Mouse (Mus musculus) limb, embryonic 12.5 days (tissue): Measurements from ENCODE around the gene Actl6b. TPM values are rescaled to one million over a fixed set of nuclear protein-coding genes. Genes with fewer than 3 reads are reported as not detected.

Source experiments
- microRNA-seq: library from miRNA; unstranded; fragments of <30 nt; microRNA quantifications from one replicate; pipeline ENCODE4, GENCODE M21; 2017
- polyA plus RNA-seq: library from polyadenylated mRNA; unstranded; fragments of >200 nt; fragmentation: Nextera tagmentation; extraction: Ambion mirVana; gene quantifications from 2 replicates; pipeline ENCODE4 v1.2.1, GENCODE M21; 2016

The Actl6b gene
- polyA plus RNA-seq, 1 experiment from 2014 or later, result 0.68 TPM

Small RNAs within 50 kb of the gene (microRNA-seq; reads per million reads assigned to microRNA genes)
- not detected for gene Mir6418

Other genes with a start within 250 kb of the Actl6b start
- 182 and 185 TPM in 2 replicates for gene Srrt, start 245.8 kb upstream of the Actl6b start, polyA plus RNA-seq
- 81.6 and 86.9 TPM in 2 replicates for gene Trip6, start 239.1 kb upstream of the Actl6b start, polyA plus RNA-seq
- gene Slc12a9, start 219.9 kb upstream of the Actl6b start, polyA plus RNA-seq, result 13.8 and 16.3 TPM in 2 replicates
- 86.9 and 99.6 TPM in 2 replicates for gene Ephb4, start 203.4 kb upstream of the Actl6b start, polyA plus RNA-seq
- gene Zan, start 76.5 kb upstream of the Actl6b start, polyA plus RNA-seq, result 0.04 and 0.08 TPM in 2 replicates
- 48.0 and 52.7 TPM in 2 replicates for gene Pop7, start 51.0 kb upstream of the Actl6b start, polyA plus RNA-seq
- 17.0 and 17.7 TPM in 2 replicates for gene Gigyf1, start 35.0 kb upstream of the Actl6b start, polyA plus RNA-seq
- 0.71 TPM in 1 of 2 replicates, not detected in the other for gene Epo, start 20.3 kb upstream of the Actl6b start, polyA plus RNA-seq
- gene Gnb2, start 20.0 kb upstream of the Actl6b start, polyA plus RNA-seq, result 337 and 349 TPM in 2 replicates
- 0.60 and 0.68 TPM in 2 replicates for gene Tfr2, start 16.3 kb downstream of the Actl6b start, polyA plus RNA-seq
- 21.1 and 28.5 TPM in 2 replicates for gene Mospd3, start 47.5 kb downstream of the Actl6b start, polyA plus RNA-seq
- gene Pcolce, start 60.3 kb downstream of the Actl6b start, polyA plus RNA-seq, result 128 and 135 TPM in 2 replicates
- gene Fbxo24, start 75.5 kb downstream of the Actl6b start, polyA plus RNA-seq, result 0.20 and 0.31 TPM in 2 replicates
- 36.0 and 37.6 TPM in 2 replicates for gene Lrch4, start 75.6 kb downstream of the Actl6b start, polyA plus RNA-seq
- gene Gm20605, start 75.7 kb downstream of the Actl6b start, polyA plus RNA-seq, result 8.4 and 9.7 TPM in 2 replicates
- gene Sap25, start 87.8 kb downstream of the Actl6b start, polyA plus RNA-seq, result 8.0 and 9.7 TPM in 2 replicates
- 0.20 and 0.64 TPM in 2 replicates for gene Irs3, start 92.2 kb downstream of the Actl6b start, polyA plus RNA-seq
- 22.8 and 23.1 TPM in 2 replicates for gene Agfg2, start 131.2 kb downstream of the Actl6b start, polyA plus RNA-seq
- 3.8 and 4.5 TPM in 2 replicates for gene Nyap1, start 188.1 kb downstream of the Actl6b start, polyA plus RNA-seq
- gene Tsc22d4, start 192.2 kb downstream of the Actl6b start, polyA plus RNA-seq, result 127 and 128 TPM in 2 replicates
- gene Ppp1r35, start 225.3 kb downstream of the Actl6b start, polyA plus RNA-seq, result 47.6 and 52.1 TPM in 2 replicates
- gene Mepce, start 234.1 kb downstream of the Actl6b start, polyA plus RNA-seq, result 12.5 and 14.2 TPM in 2 replicates
- 28.9 and 29.9 TPM in 2 replicates for gene Zcwpw1, start 234.3 kb downstream of the Actl6b start, polyA plus RNA-seq